Mouse (Mus musculus) CH12.LX (cell line): ENCODE results near the gene Itgb2l. TPM values are rescaled to one million over a fixed set of nuclear protein-coding genes. Genes with fewer than 3 reads are reported as not detected.
A peak's percentile ranks its signal among the peaks of the same experiment; 100 is the strongest.

Experiments used
- DNase-seq: peaks from one replicate; pipeline ENCODE4 v3.0.0-alpha.2; 2013; ENCODE audit errors: extremely low read depth
- H3K27ac ChIP-seq: 2 replicates; pipeline ENCODE4 v1.5.1; 2012; ENCODE audit warnings: low read depth, mild to moderate bottlenecking, control low read depth, moderate library complexity; ENCODE audit not compliant: insufficient read depth
- H3K27me3 ChIP-seq: replicated peaks from 2 replicates; pipeline ENCODE3; 2012; ENCODE audit warnings: inconsistent platforms
- H3K36me3 ChIP-seq, 2 experiments: replicated peaks in 1 of 2; 2 replicates each; pipeline versions ENCODE3 to v1.6.1; 2012; ENCODE audit warnings: inconsistent platforms in 1 of 2, low read length in 1 of 2, mild to moderate bottlenecking in 1 of 2, mixed read lengths in 1 of 2, moderate library complexity in 1 of 2; ENCODE audit not compliant: control insufficient read depth in 1 of 2, insufficient read depth in 1 of 2
- H3K4me1 ChIP-seq, 2 experiments: 2 replicates each; pipeline ENCODE4 v1.6.1; 2012; ENCODE audit warnings: inconsistent platforms in 1 of 2, moderate library complexity in 1 of 2; ENCODE audit not compliant: insufficient read depth in 2 of 2, control insufficient read depth in 1 of 2
- H3K4me2 ChIP-seq: 2 replicates; pipeline ENCODE4 v1.6.1; 2012; ENCODE audit warnings: low read depth, mild to moderate bottlenecking, control low read depth; ENCODE audit not compliant: poor library complexity, insufficient read depth, severe bottlenecking
- H3K4me3 ChIP-seq, 3 experiments: fragments of 150-350 bp in 1 of 3; sonication (generic) in 1 of 3; replicated peaks in 1 of 3; 2 replicates each; pipeline versions ENCODE3 to v1.5.1; 2011 to 2012; ENCODE audit warnings: low read depth in 2 of 3, low read length in 2 of 3, mild to moderate bottlenecking in 2 of 3, moderate library complexity in 2 of 3, control low read depth in 1 of 3, improper control_type of control experiment in 1 of 3, inconsistent platforms in 1 of 3, mixed read lengths in 1 of 3; ENCODE audit not compliant: poor library complexity in 1 of 3
- H3K79me2 ChIP-seq: replicated peaks from 2 replicates; pipeline ENCODE4 v1.6.1; 2012; ENCODE audit warnings: mild to moderate bottlenecking, moderate library complexity; ENCODE audit not compliant: control insufficient read depth, poor library complexity, insufficient read depth, severe bottlenecking; ENCODE audit errors: extremely low read depth
- H3K9ac ChIP-seq: 2 replicates; pipeline ENCODE4 v1.6.1; 2012; ENCODE audit warnings: low read depth, mild to moderate bottlenecking, control low read depth, moderate library complexity; ENCODE audit not compliant: insufficient read depth
- H3K9me3 ChIP-seq: replicated peaks from 2 replicates; pipeline ENCODE3; 2012; ENCODE audit warnings: low read length, inconsistent platforms, mixed read lengths
- BHLHE40 ChIP-seq: IDR thresholded peaks from 2 replicates; pipeline ENCODE4 v1.6.1; 2011; ENCODE audit warnings: mild to moderate bottlenecking, low read depth, low read length, improper control_type of control experiment
- CHD1 ChIP-seq: IDR thresholded peaks from 2 replicates; pipeline ENCODE4 v1.6.1; 2012; ENCODE audit warnings: low read depth, low read length, improper control_type of control experiment, inconsistent platforms
- CHD2 ChIP-seq: IDR thresholded peaks from 2 replicates; pipeline ENCODE4 v1.6.1; 2011; ENCODE audit warnings: low read length, improper control_type of control experiment
- CTCF ChIP-seq, 2 experiments: IDR thresholded peaks in 1 of 2; conservative IDR thresholded peaks in 1 of 2; 2 replicates each; pipeline ENCODE4 v1.5.1; 2011 to 2012; ENCODE audit warnings: low read depth in 2 of 2, low read length in 2 of 2, improper control_type of control experiment in 1 of 2, inconsistent platforms in 1 of 2, mild to moderate bottlenecking in 1 of 2, moderate library complexity in 1 of 2
- E2F4 ChIP-seq: IDR thresholded peaks from 2 replicates; pipeline ENCODE4 v1.6.1; 2011; ENCODE audit warnings: low read depth, low read length, improper control_type of control experiment; ENCODE audit not compliant: insufficient replicate concordance
- EP300 ChIP-seq: IDR thresholded peaks from 2 replicates; pipeline ENCODE4 v1.6.1; 2011; ENCODE audit warnings: low read length, improper control_type of control experiment
- IRF4 ChIP-seq: IDR thresholded peaks from 2 replicates; pipeline ENCODE4 v1.6.1; 2014; ENCODE audit warnings: low read depth, mild to moderate bottlenecking, inconsistent platforms, low read length, improper control_type of control experiment
- KAT2A ChIP-seq: IDR thresholded peaks from 2 replicates; pipeline ENCODE4 v1.6.1; 2012; ENCODE audit warnings: low read length, improper control_type of control experiment, inconsistent platforms; ENCODE audit not compliant: insufficient replicate concordance
- MAFK ChIP-seq: IDR thresholded peaks from 2 replicates; pipeline ENCODE4 v1.6.1; 2011; ENCODE audit warnings: low read length, improper control_type of control experiment; ENCODE audit not compliant: insufficient replicate concordance
- MAZ ChIP-seq: IDR thresholded peaks from 2 replicates; pipeline ENCODE4 v1.6.1; 2012; ENCODE audit warnings: low read depth, mild to moderate bottlenecking, inconsistent platforms, low read length, improper control_type of control experiment, moderate library complexity
- MEF2A ChIP-seq: IDR thresholded peaks from 2 replicates; pipeline ENCODE4 v1.6.1; 2014; ENCODE audit warnings: low read depth, mild to moderate bottlenecking, inconsistent platforms, low read length, improper control_type of control experiment, borderline replicate concordance
- MXI1 ChIP-seq: IDR thresholded peaks from 2 replicates; pipeline ENCODE4 v1.6.1; 2011; ENCODE audit warnings: mild to moderate bottlenecking, low read depth, low read length, improper control_type of control experiment
- MYC ChIP-seq: IDR thresholded peaks from 2 replicates; pipeline ENCODE4 v1.6.1; 2011; ENCODE audit warnings: low read depth, mild to moderate bottlenecking, improper control_type of control experiment, low read length
- NRF1 ChIP-seq: IDR thresholded peaks from 2 replicates; pipeline ENCODE4 v1.6.1; 2014; ENCODE audit warnings: low read depth, mild to moderate bottlenecking, inconsistent platforms, low read length, improper control_type of control experiment, moderate library complexity
- PAX5 ChIP-seq: IDR thresholded peaks from 2 replicates; pipeline ENCODE4 v1.6.1; 2012; ENCODE audit warnings: low read length, inconsistent platforms, mixed read lengths
- POLR2A ChIP-seq: IDR thresholded peaks from 2 replicates; pipeline ENCODE4 v1.6.1; 2011; ENCODE audit warnings: low read depth, mild to moderate bottlenecking, improper control_type of control experiment, low read length
- RAD21 ChIP-seq: IDR thresholded peaks from 2 replicates; pipeline ENCODE4 v1.6.1; 2011; ENCODE audit warnings: low read depth, mild to moderate bottlenecking, low read length, improper control_type of control experiment, moderate library complexity
- SIN3A ChIP-seq: IDR thresholded peaks from 2 replicates; pipeline ENCODE4 v1.6.1; 2012; ENCODE audit warnings: low read length, improper control_type of control experiment, inconsistent platforms
- TBP ChIP-seq: conservative IDR thresholded peaks from 2 replicates; pipeline ENCODE4 v1.6.1; 2011; ENCODE audit warnings: low read depth, low read length, improper control_type of control experiment
- UBTF ChIP-seq: IDR thresholded peaks from 2 replicates; pipeline ENCODE4 v1.6.1; 2012; ENCODE audit warnings: low read depth, mild to moderate bottlenecking, inconsistent platforms, low read length, improper control_type of control experiment, moderate library complexity
- USF1 ChIP-seq: IDR thresholded peaks from 2 replicates; pipeline ENCODE4 v1.6.1; 2014; ENCODE audit warnings: low read depth, mild to moderate bottlenecking, inconsistent platforms, low read length, improper control_type of control experiment
- ZC3H11A ChIP-seq: IDR thresholded peaks from 2 replicates; pipeline ENCODE4 v1.6.1; 2012; ENCODE audit warnings: low read depth, mild to moderate bottlenecking, inconsistent platforms, low read length, improper control_type of control experiment
- ZKSCAN1 ChIP-seq: IDR thresholded peaks from 2 replicates; pipeline ENCODE4 v1.6.1; 2012; ENCODE audit warnings: low read depth, inconsistent platforms, low read length, improper control_type of control experiment, borderline replicate concordance
- dilution Hi-C: fragments of 300-500 bp; cut with MboI; formaldehyde crosslinking; loops from 2 replicates; pipeline ENCODE4 v1.14.3; 2020; ENCODE audit warnings: low sequenced_read_pairs; ENCODE audit not compliant: extremely low pct_unique_long_range_greater_than_20kb, extremely low pct_ligation_motif_present
- in situ Hi-C: fragments of 300-500 bp; cut with MboI; formaldehyde crosslinking; loops from 3 replicates; pipeline ENCODE4 v1.14.3; 2019; ENCODE audit warnings: low sequenced_read_pairs, low pct_ligation_motif_present, low pct_unique_long_range_greater_than_20kb, mixed read lengths
- polyA plus RNA-seq: library from polyadenylated mRNA; unstranded; fragments of >175 nt; gene quantifications from 2 replicates; pipeline ENCODE4 v1.2.1, GENCODE M21; 2012; ENCODE audit warnings: low read depth; ENCODE audit not compliant: insufficient read length
- total RNA-seq, 2 experiments: library from RNA; depleted of rRNA; stranded (reverse); fragments of 300-350 nt in 1 of 2; fragments of >200 nt in 1 of 2; gene quantifications; 2 replicates each; pipeline ENCODE4 v1.2.3; 2012 to 2014

Gene Itgb2l
- total and polyA plus RNA-seq, 3 experiments, result 0.08 to 0.37 (median 0.20) TPM

- Histone ChIP-seq H3K36me3 (no peaks in the 10 kb centered on the region), H3K27me3 (no peaks in the 10 kb centered on the region), H3K4me1 (peaks cover 30 to 42% of the 10 kb centered on the region in 2 experiments), H3K9ac (no peak overlapping the region), H3K4me3 (no peak overlapping the region), H3K79me2 (no peaks in the 10 kb centered on the region), H3K4me2 (no peak overlapping the region), H3K27ac (0 out of 2 replicates have a peak overlapping the region, but pooled peaks have one; percentile 3), H3K9me3 (peaks cover 4% of the 10 kb centered on the region)
- in situ Hi-C loops, result no loop called here
- dilution Hi-C loops, result no loop called here
- TF ChIP-seq MAFK, result peak; percentile 80
- TF ChIP-seq MEF2A, result peak; percentile 82; the same call in 1 of the 2 replicates
- no peak for TF ChIP-seq EP300
- TF ChIP-seq CHD1, result 0 out of 2 replicates have a peak, but pooled peaks have one; percentile 61
- no peak for TF ChIP-seq ZC3H11A
- TF ChIP-seq SIN3A, result no peak
- 0 out of 2 replicates have a peak, but pooled peaks have one; percentile 28 for TF ChIP-seq POLR2A
- no peak for TF ChIP-seq USF1
- TF ChIP-seq RAD21, result no peak
- TF ChIP-seq TBP, result no peak
- DNase-seq, result no peak
These were observed 37.1 kb downstream of the Itgb2l start for GRCm38 (mm10) chr16:96406312-96406711.

GRCm38 (mm10) chr16:96402294-96402693 is 41.1 kb downstream of the Itgb2l start:
- dilution Hi-C loops, result no loop called here
- Histone ChIP-seq H3K4me2 (no peak overlapping the region), H3K27me3 (no peaks in the 10 kb centered on the region), H3K9me3 (peaks cover 4% of the 10 kb centered on the region), H3K36me3 (no peaks in the 10 kb centered on the region), H3K9ac (no peak overlapping the region), H3K27ac (no peak overlapping the region), H3K4me1 (peaks cover 19 to 29% of the 10 kb centered on the region in 2 experiments), H3K4me3 (no peak overlapping the region)
- in situ Hi-C loops, result no loop called here
- TF ChIP-seq CTCF (conservative IDR thresholded peaks at IDR 0.05 in 1 of 2, IDR thresholded peaks at IDR 0.05 in 1 of 2; ENCODE audit: low read depth in 2 of 2, low read length in 2 of 2) (no peak), MAZ (no peak), E2F4 (no peak), ZC3H11A (no peak), PAX5 (no peak), KAT2A (no peak)
- TF ChIP-seq, all 38 proteins: peak for 0
- DNase-seq, result no peak
- H3K79me2 ChIP-seq, result no peaks in the 10 kb centered on the region

- Histone ChIP-seq H3K27me3 (no peaks in the 10 kb centered on the region), H3K9ac (no peak overlapping the region), H3K9me3 (peaks cover 2% of the 10 kb centered on the region), H3K27ac (no peak overlapping the region), H3K79me2 (no peaks in the 10 kb centered on the region), H3K4me1 (peaks cover 20 to 31% of the 10 kb centered on the region in 2 experiments), H3K4me2 (no peak overlapping the region), H3K4me3 (no peak overlapping the region), H3K36me3 (no peaks in the 10 kb centered on the region)
- DNase-seq, result no peak
- TF ChIP-seq MEF2A (no peak), CHD2 (no peak), IRF4 (no peak), E2F4 (no peak), UBTF (no peak), SIN3A (no peak), CTCF (conservative IDR thresholded peaks at IDR 0.05 in 1 of 2, IDR thresholded peaks at IDR 0.05 in 1 of 2; ENCODE audit: low read depth in 2 of 2, low read length in 2 of 2) (no peak), MYC (no peak), NRF1 (no peak), TBP (no peak), KAT2A (no peak), BHLHE40 (no peak), MXI1 (no peak), ZKSCAN1 (no peak)
- in situ Hi-C loops (no loop called here), dilution Hi-C loops (no loop called here)
These were observed 43.4 kb downstream of the Itgb2l start for GRCm38 (mm10) chr16:96400046-96400445.
